Mouse (Mus musculus) MEL (cell line): Measurements from ENCODE around the gene Fgfbp3.
"Not testable (repeated sequence)": the region's sequence is repeated elsewhere in the genome, so short reads cannot be mapped to it uniquely, and the experiment has no call there.

Source experiments
- CHD2 ChIP-seq: IDR thresholded peaks from 2 replicates; pipeline ENCODE4 v1.6.1; 2011; ENCODE audit warnings: low read length, improper control_type of control experiment
- CTCF ChIP-seq, 3 experiments: IDR thresholded peaks in 2 of 3; conservative IDR thresholded peaks in 1 of 3; 2 replicates each; pipeline ENCODE4 v1.5.1; 2011 to 2012; ENCODE audit warnings: low read length in 3 of 3, low read depth in 2 of 3, mild to moderate bottlenecking in 2 of 3, improper control_type of control experiment in 1 of 3, inconsistent platforms in 1 of 3, mixed read lengths in 1 of 3, moderate library complexity in 1 of 3; ENCODE audit not compliant: control insufficient read depth in 1 of 3, insufficient read depth in 1 of 3, poor library complexity in 1 of 3, severe bottlenecking in 1 of 3
- ELF1 ChIP-seq: IDR thresholded peaks from 2 replicates; pipeline ENCODE4 v1.6.1; 2014; ENCODE audit warnings: low read depth, mild to moderate bottlenecking, inconsistent platforms, low read length, improper control_type of control experiment, moderate library complexity
- ETS1 ChIP-seq: IDR thresholded peaks from 2 replicates; pipeline ENCODE4 v1.6.1; 2012; ENCODE audit warnings: low read depth, mild to moderate bottlenecking, inconsistent platforms, low read length, improper control_type of control experiment, moderate library complexity
- MAX ChIP-seq: IDR thresholded peaks from 2 replicates; pipeline ENCODE4 v1.6.1; 2011; ENCODE audit warnings: low read length, improper control_type of control experiment
- POLR2AphosphoS2 ChIP-seq: IDR thresholded peaks from 2 replicates; pipeline ENCODE4 v1.6.1; 2011; ENCODE audit warnings: low read length, improper control_type of control experiment
- ZMIZ1 ChIP-seq: IDR thresholded peaks from 2 replicates; pipeline ENCODE4 v1.6.1; 2012; ENCODE audit warnings: low read depth, mild to moderate bottlenecking, inconsistent platforms, low read length, improper control_type of control experiment, moderate library complexity

GRCm38 (mm10) chr19:36962544-36963260 is 43.3 kb upstream of the Fgfbp3 start:
- not testable (repeated sequence) for TF ChIP-seq POLR2AphosphoS2; CTCF (IDR thresholded peaks at IDR 0.05 in 2 of 3, conservative IDR thresholded peaks at IDR 0.05 in 1 of 3; ENCODE audit: control insufficient read depth in 1 of 3, insufficient read depth in 1 of 3, low read depth in 2 of 3, low read length in 3 of 3, poor library complexity in 1 of 3, severe bottlenecking in 1 of 3); CHD2; ETS1; ZMIZ1; ELF1; MAX
